Mouse (Mus musculus) embryo, embryonic 11 days (tissue): Measurements from ENCODE around the gene Taok3.

ENCODE experiments used
- DNase-seq: peaks from one replicate; pipeline ENCODE4 v3.0.0-alpha.2; 2015

Gene Taok3

DNA sequence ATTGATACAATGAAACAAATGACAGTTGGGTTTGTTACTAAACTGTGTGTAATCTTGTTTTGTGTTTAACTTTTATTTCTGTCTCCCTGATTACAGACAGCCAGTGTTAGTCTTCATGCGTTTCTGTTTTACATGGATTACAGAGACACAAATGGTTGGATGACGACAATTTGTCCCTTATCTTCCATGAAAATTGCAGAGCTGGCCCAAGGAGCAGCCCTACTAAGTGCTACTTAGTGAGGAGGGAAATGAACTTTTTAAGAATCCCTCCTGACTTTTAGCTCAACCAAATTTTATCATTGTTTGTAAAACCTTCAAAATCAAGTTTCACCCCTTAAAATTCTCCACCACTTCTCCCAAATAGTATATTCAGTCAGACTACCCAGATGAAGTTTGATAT is 1.7 kb upstream of the Taok3 start:
- no peak for DNase-seq

- no peak for DNase-seq
These were observed 1.1 kb upstream of the Taok3 start for GRCm38 (mm10) chr5:117118850-117119249.

DNA sequence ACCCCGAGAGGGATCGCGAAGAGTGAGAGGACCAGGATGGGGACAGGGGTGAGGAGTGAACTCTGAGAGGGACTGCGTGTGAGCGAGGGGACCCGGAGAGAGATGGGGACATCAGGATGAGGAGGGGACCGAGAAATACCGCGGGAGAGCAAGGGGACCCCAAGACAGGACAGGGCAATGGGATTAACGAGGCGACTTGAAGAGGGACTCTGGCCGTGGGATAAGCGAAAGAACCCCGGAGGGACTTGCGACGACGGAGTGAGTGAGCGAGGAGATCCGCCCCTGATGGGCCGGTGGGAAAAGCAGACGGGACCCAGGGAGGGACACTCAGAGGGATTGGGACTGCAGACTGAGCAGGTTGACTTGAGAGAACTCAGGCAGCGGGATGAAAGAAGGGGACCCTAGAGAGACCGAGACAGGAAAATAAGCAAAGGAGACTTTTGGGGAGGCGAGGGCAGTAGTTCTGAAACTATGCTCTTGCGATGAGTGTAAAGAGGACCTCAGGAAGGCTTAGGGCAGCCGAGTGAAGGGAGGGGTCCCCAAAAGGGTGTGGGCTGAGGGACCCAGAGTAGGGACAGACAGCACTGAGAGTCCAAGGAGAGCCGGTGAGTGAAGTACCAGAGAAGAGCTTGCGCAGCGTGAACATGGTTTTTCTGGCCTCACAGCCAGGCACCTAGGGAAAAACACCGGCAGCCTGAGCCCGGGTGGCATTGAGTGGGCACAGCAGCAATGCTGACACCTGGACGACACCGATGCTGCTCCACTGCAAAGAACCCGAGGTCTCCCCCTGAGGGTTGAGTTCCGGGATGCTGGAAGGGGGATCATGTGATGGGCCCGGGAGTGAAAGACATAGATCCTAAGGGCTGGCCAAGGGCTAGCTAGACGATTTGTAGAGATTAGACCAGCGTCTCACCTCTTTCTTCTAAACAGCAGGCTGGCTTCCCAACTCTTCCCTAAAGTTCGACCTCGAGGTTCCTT is 849 bp downstream of the Taok3 start:
- peak; percentile 14 for DNase-seq

GRCm38 (mm10) chr5:117121657-117122056 is 1.7 kb downstream of the Taok3 start:
- no peak for DNase-seq

GRCm38 (mm10) chr5:117123102-117123501 is 3.2 kb downstream of the Taok3 start:
- DNase-seq, result no peak

DNA sequence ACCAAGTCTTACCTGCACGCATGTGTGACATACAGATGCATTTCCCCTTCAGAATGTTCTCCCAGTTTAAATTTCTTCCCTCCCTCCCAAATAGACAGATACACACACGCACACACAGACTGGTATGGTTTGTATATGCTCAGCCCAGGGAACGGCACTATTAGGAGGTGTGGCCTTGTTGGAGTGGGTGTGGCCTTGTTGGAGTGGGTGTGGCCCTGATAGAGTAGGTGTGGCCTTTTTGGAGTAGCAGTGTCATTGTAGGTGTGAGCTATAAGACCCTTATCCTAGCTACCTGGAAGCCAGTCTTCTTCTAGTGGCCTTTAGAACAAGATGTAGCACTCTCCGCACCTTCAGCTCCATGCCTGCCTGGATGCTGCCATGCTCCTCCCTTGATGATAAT is 3.9 kb downstream of the Taok3 start:
- DNase-seq, result no peak

DNA sequence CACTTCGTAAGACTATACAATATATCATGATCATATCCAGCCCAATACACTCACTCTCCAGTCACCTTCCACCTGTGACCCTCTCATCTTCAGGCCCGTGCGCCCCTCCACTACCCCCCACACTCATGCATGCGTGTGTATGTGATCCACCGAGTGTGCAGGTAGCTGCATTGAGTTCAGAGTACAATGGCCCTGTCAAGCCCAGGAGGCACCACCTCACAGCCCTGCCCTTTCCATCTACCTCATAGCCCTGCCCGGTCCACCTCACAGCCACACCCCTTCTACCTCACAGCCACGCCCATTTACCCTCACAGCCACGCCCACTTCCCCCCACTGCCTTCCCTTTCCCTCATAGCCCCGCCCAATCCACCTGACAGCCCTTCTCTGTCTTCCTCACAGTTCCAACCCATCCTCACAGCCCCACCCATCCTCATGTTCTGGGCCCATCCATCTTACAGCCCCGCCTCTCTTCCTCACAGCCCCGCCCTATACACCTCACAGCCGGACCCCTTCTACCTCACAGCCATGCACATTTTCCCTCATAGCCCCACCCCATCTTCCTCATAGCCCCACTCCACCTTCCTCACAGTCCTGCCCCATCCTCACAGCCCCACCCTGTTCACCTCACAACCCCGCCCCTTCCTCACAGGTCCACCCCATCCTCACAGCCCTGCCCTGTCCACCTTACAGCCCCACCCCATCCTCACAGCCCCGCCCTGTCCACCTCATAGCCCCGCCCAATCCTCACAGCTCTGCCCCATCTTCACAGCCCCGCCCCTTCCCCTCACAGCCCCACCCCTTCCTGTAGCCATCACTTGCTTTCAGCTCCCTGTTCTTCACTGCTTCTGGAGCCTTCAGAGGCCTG is 5.8 kb downstream of the Taok3 start:
- no peak for DNase-seq

DNA sequence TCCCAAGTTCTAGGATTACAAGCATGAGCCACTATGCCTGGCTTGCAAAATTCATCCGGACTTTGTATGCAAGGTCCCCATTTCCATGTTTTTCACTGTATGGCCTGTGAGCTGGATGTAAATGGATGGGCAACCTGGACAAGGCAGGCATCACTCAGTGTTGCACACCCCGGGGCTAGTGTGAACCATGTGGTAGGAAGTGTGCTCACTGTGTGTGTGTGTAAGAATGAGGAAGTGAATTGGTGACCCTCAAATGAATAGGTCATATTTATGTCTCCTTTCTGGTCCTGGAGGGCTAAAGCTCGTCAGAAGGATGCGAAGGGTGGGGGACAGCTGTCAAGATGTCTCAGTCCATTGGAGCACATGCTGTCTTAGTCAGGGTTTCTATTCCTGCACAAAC is 7.1 kb downstream of the Taok3 start:
- DNase-seq, result no peak

GRCm38 (mm10) chr5:117130726-117131125 is 10.8 kb downstream of the Taok3 start:
- DNase-seq, result no peak

DNA sequence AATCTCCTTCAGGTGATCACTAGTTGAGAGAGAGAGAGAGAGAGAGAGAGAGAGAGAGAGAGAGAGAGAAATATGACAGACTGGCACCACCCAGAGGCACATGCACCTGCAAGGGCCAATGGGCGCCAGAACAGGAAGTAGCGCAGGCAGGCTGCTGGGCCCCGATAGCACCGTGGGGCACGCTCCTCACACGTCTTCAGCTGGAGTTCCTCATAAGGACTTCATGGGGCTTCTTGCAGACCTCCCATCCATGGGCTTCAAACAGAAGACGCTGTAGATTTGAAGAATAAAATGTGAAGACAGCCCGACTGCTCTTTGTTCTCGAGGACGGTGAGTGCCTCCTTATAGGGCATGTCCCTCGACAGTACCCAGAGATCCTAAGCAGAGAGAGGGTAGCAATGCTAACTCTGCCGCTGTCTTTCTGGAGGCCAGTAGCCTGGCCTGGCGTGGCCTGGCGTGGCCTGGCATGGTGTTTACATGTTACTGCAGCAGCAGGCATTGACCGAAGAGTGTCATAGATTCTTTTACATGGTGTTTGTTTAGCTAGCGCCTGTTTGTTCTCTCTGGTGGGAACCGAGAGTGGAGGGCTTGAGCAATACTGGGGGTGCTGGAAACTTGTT is 13.6 kb downstream of the Taok3 start:
- DNase-seq, result no peak

DNA sequence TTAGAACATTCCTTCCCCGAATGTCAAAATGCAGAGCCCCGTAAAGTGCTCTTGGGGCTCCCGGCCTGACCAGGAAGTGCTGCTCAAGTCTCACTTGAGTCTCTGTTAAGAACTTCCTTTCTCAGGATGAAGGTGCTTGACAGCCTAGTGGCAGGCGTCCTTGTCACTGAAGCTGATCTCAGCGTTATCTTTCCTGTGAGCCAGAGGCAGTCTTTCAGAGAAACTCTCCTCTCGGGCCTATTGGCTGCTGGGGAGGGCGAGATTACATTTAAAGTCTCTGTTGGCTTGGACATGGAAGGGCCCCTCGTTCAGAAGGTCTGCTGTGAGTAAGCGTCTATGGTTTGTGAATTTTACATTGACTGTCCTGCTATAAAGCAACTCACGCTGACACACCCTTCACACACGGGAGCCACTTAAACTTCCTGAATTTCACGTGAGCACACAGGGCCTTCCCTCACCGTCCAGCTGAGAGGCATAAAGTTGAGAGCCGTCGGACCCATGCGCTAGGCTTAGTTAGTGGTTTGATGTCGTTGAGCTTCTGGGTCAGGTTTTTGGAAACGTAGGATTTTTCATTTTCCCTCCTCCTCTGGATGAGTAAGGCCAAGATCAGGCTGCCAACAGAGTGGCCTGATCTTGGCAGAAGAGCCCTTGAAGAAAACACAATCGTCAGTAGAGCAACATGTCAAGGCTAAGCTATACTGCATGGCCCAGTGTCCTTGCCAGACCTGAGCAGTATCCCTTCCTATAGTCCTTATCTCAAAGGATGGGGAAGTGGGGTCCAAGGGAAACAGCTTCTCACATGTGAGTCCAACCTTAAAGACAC is 14.3 kb downstream of the Taok3 start:
- DNase-seq, result no peak

GRCm38 (mm10) chr5:117134889-117135456 is 15.0 kb downstream of the Taok3 start:
- DNase-seq, result peak; percentile 14

GRCm38 (mm10) chr5:117135869-117136268 is 15.9 kb downstream of the Taok3 start:
- DNase-seq, result peak; percentile 70

GRCm38 (mm10) chr5:117136570-117136969 is 16.6 kb downstream of the Taok3 start:
- DNase-seq, result no peak

- DNase-seq, result no peak
These were observed 17.1 kb downstream of the Taok3 start for GRCm38 (mm10) chr5:117137011-117137410.

GRCm38 (mm10) chr5:117137594-117137993 is 17.7 kb downstream of the Taok3 start:
- DNase-seq, result no peak

- no peak for DNase-seq
These were observed 18.5 kb downstream of the Taok3 start for GRCm38 (mm10) chr5:117138295-117138988.

DNA sequence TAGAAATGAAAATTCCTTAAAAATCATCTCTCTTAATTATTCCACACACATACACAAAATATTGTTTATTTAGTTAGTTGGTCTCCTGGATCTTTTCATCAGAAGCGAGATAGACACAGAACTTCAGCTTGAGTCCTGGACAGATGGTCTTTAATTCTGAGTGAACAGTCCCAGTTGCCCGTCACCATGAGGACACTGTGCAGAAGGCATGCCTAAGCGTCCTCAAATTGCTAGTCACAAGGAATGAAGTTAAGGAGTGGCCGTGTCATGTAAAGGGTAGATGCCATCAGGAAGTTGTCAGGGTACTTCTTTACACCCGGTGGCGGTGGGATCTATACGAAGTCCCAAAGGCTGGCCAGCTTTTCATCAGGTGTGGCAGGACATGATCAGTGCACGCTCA is 19.9 kb downstream of the Taok3 start:
- DNase-seq, result no peak

DNA sequence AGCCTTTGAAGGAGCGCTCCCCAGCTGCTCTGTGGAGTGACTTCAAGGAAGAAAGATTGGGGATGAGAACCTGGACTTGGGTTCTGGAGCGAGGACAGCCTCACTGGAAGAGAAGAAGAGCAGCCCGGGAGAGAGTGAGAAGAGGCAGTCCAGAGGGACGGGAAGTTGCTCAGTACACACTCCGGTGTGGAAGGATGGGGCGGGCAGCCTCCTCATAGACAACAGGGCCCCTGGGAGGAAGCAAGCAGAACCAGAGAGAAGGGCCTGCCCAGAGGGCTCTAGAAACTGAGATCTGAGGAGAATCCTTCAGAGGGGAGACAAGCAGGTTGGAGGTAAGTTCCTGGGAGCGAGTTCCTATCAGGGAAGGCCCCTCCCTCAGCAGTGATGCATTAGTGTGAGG is 20.4 kb downstream of the Taok3 start:
- no peak for DNase-seq

- peak; percentile 54 for DNase-seq
These were observed 23.8 kb downstream of the Taok3 start for GRCm38 (mm10) chr5:117143721-117144135.

DNA sequence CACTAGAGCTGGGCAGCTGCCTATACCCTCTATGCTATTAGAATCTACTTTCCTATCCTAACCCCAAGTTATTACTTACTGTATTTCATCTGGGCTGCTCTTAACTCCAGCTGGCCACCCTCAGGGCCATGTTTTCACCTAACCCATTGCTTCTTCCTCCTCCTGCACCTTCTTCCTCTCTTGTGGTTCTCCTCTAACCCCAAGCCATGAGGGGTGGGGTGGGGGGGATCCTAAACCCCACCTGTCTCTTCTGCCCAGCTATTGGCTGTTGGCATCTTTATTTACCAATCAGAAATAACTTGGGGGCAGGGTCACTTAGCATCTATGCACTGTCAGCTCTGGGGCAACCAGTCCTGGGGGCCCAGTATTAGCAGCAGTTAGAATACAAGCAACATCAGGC is 26.2 kb downstream of the Taok3 start:
- no peak for DNase-seq
